Mouse (Mus musculus): ENCODE results near the gene Bckdk. TPM values are rescaled to one million over a fixed set of nuclear protein-coding genes. Genes with fewer than 3 reads are reported as not detected.
"Not testable (repeated sequence)": the region's sequence is repeated elsewhere in the genome, so short reads cannot be mapped to it uniquely, and the experiment has no call there.

The Bckdk gene
- polyA plus RNA-seq, 1 experiment from 2014 or later, result 120 TPM

DNA sequence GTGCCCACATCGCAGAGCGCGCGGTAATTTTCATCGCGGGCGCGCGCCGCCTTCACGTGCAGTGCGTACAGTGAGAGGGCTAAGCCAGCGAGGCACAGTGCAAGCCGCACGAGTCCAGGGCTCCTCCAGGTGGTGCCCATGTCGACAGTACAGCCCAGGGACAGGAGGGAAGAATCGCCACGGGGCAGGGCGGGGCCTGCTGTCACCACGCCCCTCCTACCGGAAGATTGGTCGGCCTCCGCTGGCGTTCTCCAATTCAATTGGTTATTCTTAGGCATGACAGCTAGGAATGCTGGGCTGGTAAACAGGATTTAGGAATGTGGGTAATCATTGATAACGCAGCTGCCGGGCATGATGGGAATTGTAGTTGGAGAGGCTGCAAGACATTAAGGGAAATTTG lies 8.4 kb upstream of the Bckdk start, which contains the start of the genes Gm21974 and Vkorc1:
TSS of gene Gm21974 (minus strand) at position 13 of the 400 bp plus-strand sequence.
TSS of gene Vkorc1 (minus strand) at position 176 of the 400 bp plus-strand sequence.
- Histone ChIP-seq H3K27me3 (ENCODE audit: insufficient read depth, low read length) (no peaks in the 10 kb centered on the region), H3K4me2 (ENCODE audit: low read length) (peak within 1 kb of the TSS; percentile 88), H3K9ac (ENCODE audit: low read depth, low read length) (peak within 1 kb of the TSS; percentile 65), H3K36me3 (ENCODE audit: insufficient read depth, low read length) (peaks cover 8% of the 10 kb centered on the region), H3K9me3 (replicated peaks; ENCODE audit: low read length) (no peaks in the 10 kb centered on the region), H3K27ac (peak within 1 kb of the TSS; percentile 81), H3K4me3 (replicated peaks; ENCODE audit: low read depth, low read length) (peak within 1 kb of the TSS; percentile 65), H3K4me1 (replicated peaks; ENCODE audit: insufficient read depth, low read length) (peaks cover 11% of the 10 kb centered on the region; the same call in 1 of the 2 replicates)
- ATAC-seq (replicated peaks; ENCODE audit: low FRiP score, low read depth) (peak; percentile 95), DNase-seq (ENCODE audit: low spot score) (peak; percentile 99)
- peak; percentile 60 for TF ChIP-seq CTCF (IDR thresholded peaks at IDR 0.05; ENCODE audit: low read depth)
- under 1% methylated on average over 26 of the region's 26 CpGs for WGBS

GRCm38 (mm10) chr7:127895891-127896290 lies 8.0 kb upstream of the Bckdk start:
- Histone ChIP-seq H3K4me2 (ENCODE audit: low read length) (peak overlapping the region; percentile 88; the same call in 1 of the 2 replicates), H3K4me1 (replicated peaks; ENCODE audit: insufficient read depth, low read length) (peaks cover 11% of the 10 kb centered on the region; the same call in 1 of the 2 replicates), H3K4me3 (replicated peaks; ENCODE audit: low read depth, low read length) (0 out of 2 replicates have a peak overlapping the region, but pooled peaks have one; percentile 65)
- H3K27ac ChIP-seq; H3K9ac ChIP-seq (ENCODE audit: low read depth, low read length); DNase-seq (ENCODE audit: low spot score); H3K9me3 ChIP-seq (replicated peaks; ENCODE audit: low read length); H3K36me3 ChIP-seq (ENCODE audit: insufficient read depth, low read length); H3K27me3 ChIP-seq (ENCODE audit: insufficient read depth, low read length): not testable (repeated sequence)
- 75% methylated on average over 7 of the region's 7 CpGs for WGBS
- peak; percentile 2; the same call in 1 of the 2 replicates for ATAC-seq (replicated peaks; ENCODE audit: low FRiP score, low read depth)

GRCm38 (mm10) chr7:127896384-127896783 lies 7.5 kb upstream of the Bckdk start:
- DNase-seq (ENCODE audit: low spot score) (peak; percentile 52), ATAC-seq (replicated peaks; ENCODE audit: low FRiP score, low read depth) (no peak)
- H3K27ac ChIP-seq, result no peak overlapping the region
- H3K27me3 ChIP-seq (ENCODE audit: insufficient read depth, low read length), result no peaks in the 10 kb centered on the region
- peak; percentile 73 for TF ChIP-seq CTCF (IDR thresholded peaks at IDR 0.05; ENCODE audit: low read depth)
- H3K4me3 ChIP-seq (replicated peaks; ENCODE audit: low read depth, low read length), result no peak overlapping the region
- no peak overlapping the region for H3K9ac ChIP-seq (ENCODE audit: low read depth, low read length)
- no peaks in the 10 kb centered on the region for H3K9me3 ChIP-seq (replicated peaks; ENCODE audit: low read length)
- H3K36me3 ChIP-seq (ENCODE audit: insufficient read depth, low read length), result peaks cover 8% of the 10 kb centered on the region
- WGBS, result 67% methylated on average over 13 of the region's 13 CpGs
- peaks cover 11% of the 10 kb centered on the region; the same call in 1 of the 2 replicates for H3K4me1 ChIP-seq (replicated peaks; ENCODE audit: insufficient read depth, low read length)
- no peak overlapping the region for H3K4me2 ChIP-seq (ENCODE audit: low read length)

DNA sequence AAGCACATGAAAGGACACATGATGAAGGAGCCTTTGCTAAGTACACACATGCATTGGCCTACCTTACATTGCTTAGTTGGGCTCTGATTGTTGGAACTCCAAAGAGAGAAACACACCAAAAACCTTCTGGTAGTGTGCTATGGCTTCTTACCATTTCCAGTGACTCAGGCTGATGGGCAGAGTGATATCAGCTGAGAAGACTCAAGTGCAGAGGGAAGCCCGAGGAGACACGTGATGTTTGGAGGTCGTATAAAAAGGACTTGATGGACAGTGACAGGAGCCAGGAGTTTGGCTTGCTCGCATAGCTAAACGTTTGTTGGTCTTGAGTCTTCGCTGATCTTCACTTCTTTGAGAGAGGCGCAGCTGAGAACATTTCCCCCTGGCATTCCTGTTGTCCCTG lies 6.3 kb upstream of the Bckdk start:
- ATAC-seq (replicated peaks; ENCODE audit: low FRiP score, low read depth) (no peak), DNase-seq (ENCODE audit: low spot score) (no peak)
- no peak for TF ChIP-seq CTCF (IDR thresholded peaks at IDR 0.05; ENCODE audit: low read depth)
- H3K27me3 ChIP-seq (ENCODE audit: insufficient read depth, low read length), result no peaks in the 10 kb centered on the region
- peaks cover 11% of the 10 kb centered on the region; the same call in 1 of the 2 replicates for H3K4me1 ChIP-seq (replicated peaks; ENCODE audit: insufficient read depth, low read length)
- no peaks in the 10 kb centered on the region for H3K9me3 ChIP-seq (replicated peaks; ENCODE audit: low read length)
- H3K36me3 ChIP-seq (ENCODE audit: insufficient read depth, low read length), result peaks cover 7% of the 10 kb centered on the region
- WGBS, result 89% methylated on average over 7 of the region's 7 CpGs
- H3K27ac ChIP-seq, result no peak overlapping the region
- H3K4me3 ChIP-seq (replicated peaks; ENCODE audit: low read depth, low read length), result no peak overlapping the region
- no peak overlapping the region for H3K9ac ChIP-seq (ENCODE audit: low read depth, low read length)
- no peak overlapping the region for H3K4me2 ChIP-seq (ENCODE audit: low read length)

DNA sequence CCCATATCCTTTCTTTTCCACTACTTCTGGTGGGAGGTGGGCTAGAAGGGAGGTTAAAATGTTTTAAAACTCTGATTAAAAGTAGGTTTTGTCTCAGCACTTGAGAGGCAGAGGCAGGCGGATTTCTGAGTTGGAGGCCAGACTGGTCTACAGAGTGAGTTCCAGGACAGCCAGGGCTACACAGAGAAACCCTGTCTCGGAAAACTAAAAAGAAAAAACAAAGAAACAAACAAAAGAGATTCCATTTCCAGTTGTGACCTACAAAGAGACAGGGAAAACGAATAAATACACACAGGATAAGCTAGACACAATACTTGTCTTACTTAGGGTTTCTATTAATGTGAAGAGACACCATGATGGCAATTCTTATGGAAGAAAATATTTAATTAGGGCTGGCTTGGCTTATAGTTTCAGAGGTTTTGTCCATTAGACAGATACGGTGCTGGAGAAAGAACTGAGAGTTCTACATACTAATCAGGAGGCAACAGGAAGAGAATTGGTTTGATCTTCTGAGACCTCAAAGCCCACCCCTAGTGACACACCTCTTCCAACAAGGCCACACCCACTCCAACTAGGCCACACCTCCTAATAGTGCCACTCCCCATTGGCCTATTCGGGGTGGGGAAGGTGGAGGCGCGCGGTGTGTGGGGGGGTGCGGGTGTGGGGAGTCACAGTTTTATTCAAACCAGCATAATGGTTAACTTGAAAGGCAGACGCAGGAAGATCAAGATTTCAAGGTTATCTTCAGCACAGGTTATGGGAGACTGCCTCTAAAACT lies 5.5 kb upstream of the Bckdk start:
- no peak overlapping the region for H3K27ac ChIP-seq
- TF ChIP-seq CTCF (IDR thresholded peaks at IDR 0.05; ENCODE audit: low read depth), result no peak
- no peak for DNase-seq (ENCODE audit: low spot score)
- no peak overlapping the region for H3K9ac ChIP-seq (ENCODE audit: low read depth, low read length)
- no peaks in the 10 kb centered on the region for H3K36me3 ChIP-seq (ENCODE audit: insufficient read depth, low read length)
- H3K27me3 ChIP-seq (ENCODE audit: insufficient read depth, low read length), result no peaks in the 10 kb centered on the region
- H3K4me2 ChIP-seq (ENCODE audit: low read length), result no peak overlapping the region
- no peak for ATAC-seq (replicated peaks; ENCODE audit: low FRiP score, low read depth)
- 39% methylated on average over 10 of the region's 10 CpGs for WGBS
- H3K4me1 ChIP-seq (replicated peaks; ENCODE audit: insufficient read depth, low read length), result peaks cover 11% of the 10 kb centered on the region; the same call in 1 of the 2 replicates
- H3K4me3 ChIP-seq (replicated peaks; ENCODE audit: low read depth, low read length), result no peak overlapping the region
- H3K9me3 ChIP-seq (replicated peaks; ENCODE audit: low read length), result no peaks in the 10 kb centered on the region

GRCm38 (mm10) chr7:127899997-127900396 lies 3.9 kb upstream of the Bckdk start:
- ATAC-seq (replicated peaks; ENCODE audit: low FRiP score, low read depth), result no peak

More at GRCm38 (mm10) chr7:127899997-127900396, 3.9 kb upstream of the Bckdk start:
- H3K9me3 ChIP-seq (replicated peaks; ENCODE audit: low read length), result no peaks in the 10 kb centered on the region
- no peak for TF ChIP-seq CTCF (IDR thresholded peaks at IDR 0.05; ENCODE audit: low read depth)
- H3K36me3 ChIP-seq (ENCODE audit: insufficient read depth, low read length), result no peaks in the 10 kb centered on the region
- DNase-seq (ENCODE audit: low spot score), result no peak
- 0 out of 2 replicates have a peak, but pooled peaks cover 7% of the 10 kb centered on the region for H3K4me1 ChIP-seq (replicated peaks; ENCODE audit: insufficient read depth, low read length)
- no peak overlapping the region for H3K4me3 ChIP-seq (replicated peaks; ENCODE audit: low read depth, low read length)
- no peak overlapping the region for H3K4me2 ChIP-seq (ENCODE audit: low read length)
- no peak overlapping the region for H3K27ac ChIP-seq
- no peak overlapping the region for H3K9ac ChIP-seq (ENCODE audit: low read depth, low read length)
- WGBS, result 39% methylated on average over 7 of the region's 7 CpGs
- H3K27me3 ChIP-seq (ENCODE audit: insufficient read depth, low read length), result no peaks in the 10 kb centered on the region
